Mouse (Mus musculus): ENCODE results near the gene Vwce. TPM values are rescaled to one million over a fixed set of nuclear protein-coding genes. Genes with fewer than 3 reads are reported as not detected.

Vwce gene
- polyA plus RNA-seq, 1 experiment, result not detected

DNA sequence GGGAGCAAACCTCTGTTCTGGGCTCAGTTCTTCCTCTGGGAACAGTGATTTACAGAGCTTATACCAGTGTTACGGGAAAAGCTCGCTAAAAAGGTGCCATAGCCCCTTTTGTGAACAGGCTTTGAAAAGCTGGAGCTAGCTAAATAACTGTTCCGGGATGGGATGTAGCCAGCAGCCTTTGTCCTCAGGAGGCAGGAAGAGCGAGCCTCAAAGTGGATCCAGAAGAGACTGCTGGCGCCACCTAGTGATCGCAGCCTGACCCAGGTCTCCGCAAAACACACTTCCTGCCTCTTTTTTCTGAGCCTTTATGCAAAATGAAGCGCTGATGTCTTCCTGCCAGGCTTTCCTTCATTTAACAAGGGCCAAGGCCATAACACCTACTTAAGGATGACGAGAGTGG is 31.2 kb upstream of the Vwce start:
- Histone ChIP-seq H3K4me1 (ENCODE audit: control insufficient read depth, insufficient read depth, low read length) (peaks cover 29% of the 10 kb centered on the region), H3K27ac (ENCODE audit: insufficient read depth, low read depth, low read length) (peak overlapping the region; percentile 49), H3K4me3 (ENCODE audit: insufficient read depth, low read length) (peak overlapping the region; percentile 33)
- peak; percentile 62 for TF ChIP-seq CTCF (IDR thresholded peaks at IDR 0.05; ENCODE audit: low read depth, low read length)
- TF ChIP-seq POLR2A (IDR thresholded peaks at IDR 0.05; ENCODE audit: borderline replicate concordance, low read depth, low read length), result no peak

GRCm38 (mm10) chr19:10603660-10604523 is 30.1 kb upstream of the Vwce start:
- Histone ChIP-seq H3K4me3 (ENCODE audit: insufficient read depth, low read length) (no peak overlapping the region), H3K27ac (ENCODE audit: insufficient read depth, low read depth, low read length) (no peak overlapping the region), H3K4me1 (ENCODE audit: control insufficient read depth, insufficient read depth, low read length) (peaks cover 31% of the 10 kb centered on the region)
- TF ChIP-seq POLR2A (IDR thresholded peaks at IDR 0.05; ENCODE audit: borderline replicate concordance, low read depth, low read length), result no peak
- TF ChIP-seq CTCF (IDR thresholded peaks at IDR 0.05; ENCODE audit: low read depth, low read length), result no peak

DNA sequence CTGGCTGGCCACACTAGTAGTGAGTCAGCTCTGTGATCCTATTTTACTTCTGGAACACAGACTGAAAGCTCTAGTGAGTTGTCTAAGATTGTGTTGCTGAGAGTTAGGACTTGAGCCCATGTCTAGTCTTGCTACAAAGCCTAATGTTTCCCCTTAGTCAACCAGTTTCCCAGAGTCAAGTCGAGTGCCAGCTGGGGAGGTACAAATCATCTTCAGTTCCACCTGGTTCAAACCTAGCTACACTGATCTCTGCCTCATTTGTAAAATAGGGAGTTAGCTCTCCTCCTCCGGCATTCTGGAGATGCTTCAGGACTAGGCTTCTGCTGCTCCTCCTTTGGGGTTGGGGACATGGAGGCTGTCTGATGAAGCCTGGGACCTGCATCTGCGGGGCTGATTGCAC is 29.5 kb upstream of the Vwce start:
- no peak for TF ChIP-seq CTCF (IDR thresholded peaks at IDR 0.05; ENCODE audit: low read depth, low read length)
- no peak for TF ChIP-seq POLR2A (IDR thresholded peaks at IDR 0.05; ENCODE audit: borderline replicate concordance, low read depth, low read length)
- peak overlapping the region; percentile 67 for H3K27ac ChIP-seq (ENCODE audit: insufficient read depth, low read depth, low read length)
- H3K4me3 ChIP-seq (ENCODE audit: insufficient read depth, low read length), result peak overlapping the region; percentile 96
- peaks cover 31% of the 10 kb centered on the region for H3K4me1 ChIP-seq (ENCODE audit: control insufficient read depth, insufficient read depth, low read length)

DNA sequence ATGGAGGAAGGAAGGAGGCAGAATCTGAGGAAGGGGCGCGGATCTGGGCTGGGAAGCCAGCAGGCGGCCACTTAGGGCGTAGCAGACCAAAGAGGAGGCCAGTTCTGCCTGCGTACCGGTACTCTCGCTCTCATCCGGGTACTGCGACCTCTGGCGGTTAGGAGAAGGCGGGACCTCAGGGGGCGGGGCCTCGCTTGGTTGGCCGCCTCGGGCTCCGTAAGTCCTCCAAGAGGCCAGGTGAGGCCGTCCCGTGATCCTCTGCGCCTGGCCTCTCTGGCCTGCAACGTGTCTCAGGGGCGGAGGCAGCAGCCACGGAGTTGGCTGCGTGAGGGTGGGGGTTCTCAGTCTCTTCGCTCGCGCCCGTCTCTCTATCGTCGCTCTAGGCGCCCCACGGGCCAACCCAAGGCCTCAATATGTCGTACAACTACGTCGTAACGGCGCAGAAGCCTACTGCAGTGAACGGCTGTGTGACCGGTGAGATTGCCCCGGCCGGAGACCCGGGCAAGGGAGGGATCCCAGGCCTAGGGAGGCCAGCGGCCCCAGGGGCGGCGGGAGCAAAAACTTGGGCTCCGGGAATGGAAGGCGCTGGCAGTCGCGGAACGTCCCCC is 28.6 kb upstream of the Vwce start, which contains the start of the genes Ddb1 and Tkfc:
Gene Ddb1, plus strand, starts transcription at position 35 of the 608 bp plus-strand sequence.
Gene Tkfc, minus strand, starts transcription at position 362 of the 608 bp plus-strand sequence.
- TF ChIP-seq POLR2A (IDR thresholded peaks at IDR 0.05; ENCODE audit: borderline replicate concordance, low read depth, low read length), result peak; percentile 64; the same call in 1 of the 2 replicates
- TF ChIP-seq CTCF (IDR thresholded peaks at IDR 0.05; ENCODE audit: low read depth, low read length), result no peak
- peaks cover 31% of the 10 kb centered on the region for H3K4me1 ChIP-seq (ENCODE audit: control insufficient read depth, insufficient read depth, low read length)

DNA sequence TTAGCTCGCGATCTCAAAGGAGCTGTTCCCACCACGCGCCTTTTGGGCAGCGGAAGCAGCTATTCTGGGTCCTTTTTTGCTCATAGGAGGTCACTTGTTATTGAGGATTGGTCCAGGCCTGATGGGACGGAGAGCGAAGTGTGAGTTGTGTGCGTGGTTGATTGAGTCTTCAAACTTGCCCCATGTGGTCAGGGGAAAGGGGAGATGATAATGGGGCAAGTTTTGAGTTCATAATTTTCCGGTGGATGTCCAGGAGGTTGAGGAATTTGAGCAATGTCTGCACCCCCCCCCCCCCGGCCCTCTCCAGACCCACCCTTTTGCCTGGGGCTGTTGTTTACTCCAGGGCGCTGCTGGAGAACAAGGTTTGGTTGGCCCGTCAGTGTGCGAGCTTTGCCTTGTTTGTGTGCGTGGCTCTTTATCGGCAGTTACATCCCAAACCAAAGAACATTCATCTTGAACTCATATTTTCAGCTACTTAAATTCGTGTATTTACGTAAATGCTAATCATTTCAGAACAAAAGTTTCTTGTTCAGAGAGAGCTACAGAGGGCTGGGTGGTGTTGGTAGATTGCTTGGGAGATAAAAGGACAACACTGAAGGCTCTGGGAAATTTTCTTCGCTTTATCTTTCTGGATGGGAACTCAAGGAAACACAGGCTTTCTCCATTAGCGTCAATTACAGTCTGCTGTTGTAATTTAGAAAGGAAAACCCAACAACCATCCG is 28.0 kb upstream of the Vwce start:
- TF ChIP-seq POLR2A (IDR thresholded peaks at IDR 0.05; ENCODE audit: borderline replicate concordance, low read depth, low read length) (no peak), CTCF (IDR thresholded peaks at IDR 0.05; ENCODE audit: low read depth, low read length) (no peak)
- H3K4me1 ChIP-seq (ENCODE audit: control insufficient read depth, insufficient read depth, low read length), result peaks cover 30% of the 10 kb centered on the region

More for the DNA sequence above, 28.6 kb upstream of the Vwce start, which contains the start of the genes Ddb1 and Tkfc:
- Histone ChIP-seq H3K27ac (ENCODE audit: insufficient read depth, low read depth, low read length) (peak within 1 kb of the TSS; percentile 74), H3K4me3 (ENCODE audit: insufficient read depth, low read length) (peak within 1 kb of the TSS; percentile 96)

DNA sequence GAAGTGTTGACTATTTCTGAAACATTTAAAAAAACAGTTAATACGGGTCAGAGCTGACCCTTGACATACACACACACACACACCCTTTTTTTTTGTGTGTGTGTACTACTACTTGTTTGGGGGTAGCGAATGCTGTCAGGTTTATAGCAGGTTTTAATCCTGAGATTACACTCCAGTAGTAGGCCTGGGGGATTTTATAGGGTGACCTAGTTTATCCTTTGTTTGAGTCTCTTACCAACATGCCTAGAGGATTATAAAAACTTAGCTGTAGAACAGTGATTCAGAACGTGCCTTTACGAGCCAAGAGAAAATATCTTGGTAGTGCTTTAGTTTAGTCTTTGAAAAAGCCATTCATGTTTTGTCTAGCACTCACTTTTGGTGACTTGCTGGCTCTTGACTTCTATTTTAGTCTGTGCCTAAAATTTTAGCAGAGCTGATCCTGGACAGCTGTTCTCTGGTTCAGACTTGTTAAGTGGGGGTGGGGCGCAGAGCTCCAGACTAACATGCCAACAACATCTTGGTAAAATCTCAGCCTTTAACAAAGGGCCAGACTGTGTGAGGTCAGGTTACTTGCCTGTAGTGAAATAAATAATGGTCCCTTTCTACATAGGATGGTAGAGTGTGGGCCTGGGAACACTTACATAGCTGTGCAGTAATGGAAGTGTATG is 25.3 kb upstream of the Vwce start:
- TF ChIP-seq CTCF (IDR thresholded peaks at IDR 0.05; ENCODE audit: low read depth, low read length) (no peak), POLR2A (IDR thresholded peaks at IDR 0.05; ENCODE audit: borderline replicate concordance, low read depth, low read length) (no peak)
- Histone ChIP-seq H3K4me3 (ENCODE audit: insufficient read depth, low read length) (no peak overlapping the region), H3K27ac (ENCODE audit: insufficient read depth, low read depth, low read length) (no peak overlapping the region), H3K4me1 (ENCODE audit: control insufficient read depth, insufficient read depth, low read length) (peaks cover 15% of the 10 kb centered on the region)

More for the DNA sequence above, 28.0 kb upstream of the Vwce start:
- H3K27ac ChIP-seq (ENCODE audit: insufficient read depth, low read depth, low read length), result peak overlapping the region; percentile 74
- peak overlapping the region; percentile 96 for H3K4me3 ChIP-seq (ENCODE audit: insufficient read depth, low read length)

DNA sequence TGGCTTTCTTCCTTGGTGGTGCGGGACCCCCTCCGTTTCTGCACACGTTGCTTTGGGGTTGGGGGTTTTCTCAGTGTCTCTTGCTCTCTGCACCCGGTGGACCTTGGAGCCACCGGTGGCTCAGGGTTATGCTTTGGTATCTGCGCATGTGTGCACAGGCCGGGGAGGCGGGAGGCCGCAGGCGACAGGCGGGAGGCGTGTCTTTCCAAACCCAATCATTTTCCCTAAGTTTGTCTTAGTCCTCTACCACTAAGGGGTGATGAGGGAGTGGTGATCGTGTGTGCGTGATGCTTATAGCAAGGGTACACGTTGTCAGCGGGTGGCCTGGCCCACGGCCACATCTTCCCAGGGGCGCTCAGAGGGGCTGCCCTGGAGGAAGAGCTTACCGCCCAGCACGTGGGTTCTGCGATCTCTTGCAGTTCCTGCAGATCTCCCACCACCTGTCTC is 882 bp downstream of the Vwce start:
- Histone ChIP-seq H3K4me1 (ENCODE audit: control insufficient read depth, insufficient read depth, low read length) (peaks cover 4% of the 10 kb centered on the region; the same call in 1 of the 2 replicates), H3K27ac (ENCODE audit: insufficient read depth, low read depth, low read length) (no peak overlapping the region), H3K4me3 (ENCODE audit: insufficient read depth, low read length) (peak overlapping the region; percentile 46)
- TF ChIP-seq POLR2A (IDR thresholded peaks at IDR 0.05; ENCODE audit: borderline replicate concordance, low read depth, low read length), result no peak
- TF ChIP-seq CTCF (IDR thresholded peaks at IDR 0.05; ENCODE audit: low read depth, low read length), result no peak

GRCm38 (mm10) chr19:10637840-10638239 is 3.8 kb downstream of the Vwce start:
- Histone ChIP-seq H3K4me3 (ENCODE audit: insufficient read depth, low read length) (no peak overlapping the region), H3K27ac (ENCODE audit: insufficient read depth, low read depth, low read length) (no peak overlapping the region), H3K4me1 (ENCODE audit: control insufficient read depth, insufficient read depth, low read length) (peaks cover 4% of the 10 kb centered on the region; the same call in 1 of the 2 replicates)
- no peak for TF ChIP-seq POLR2A (IDR thresholded peaks at IDR 0.05; ENCODE audit: borderline replicate concordance, low read depth, low read length)
- TF ChIP-seq CTCF (IDR thresholded peaks at IDR 0.05; ENCODE audit: low read depth, low read length), result no peak

- Histone ChIP-seq H3K4me1 (ENCODE audit: control insufficient read depth, insufficient read depth, low read length) (peaks cover 1% of the 10 kb centered on the region; the same call in 1 of the 2 replicates), H3K27ac (ENCODE audit: insufficient read depth, low read depth, low read length) (no peak overlapping the region), H3K4me3 (ENCODE audit: insufficient read depth, low read length) (no peak overlapping the region)
- TF ChIP-seq POLR2A (IDR thresholded peaks at IDR 0.05; ENCODE audit: borderline replicate concordance, low read depth, low read length), result no peak
- TF ChIP-seq CTCF (IDR thresholded peaks at IDR 0.05; ENCODE audit: low read depth, low read length), result no peak
These were observed 6.1 kb downstream of the Vwce start for GRCm38 (mm10) chr19:10640080-10640479.
